Mouse (Mus musculus) neutrophil, adult 5-6 weeks (primary cell): ENCODE data around the gene Guca2a. TPM values are rescaled to one million over a fixed set of nuclear protein-coding genes. Genes with fewer than 3 reads are reported as not detected.
A peak's percentile ranks its signal among the peaks of the same experiment; 100 is the strongest.
"Not testable (repeated sequence)": the region's sequence is repeated elsewhere in the genome, so short reads cannot be mapped to it uniquely, and the experiment has no call there.

Source experiments
- ATAC-seq: fragments of 151-379, 151-347 bp; 2 replicates; pipeline ENCODE4 v1.8.0; 2017; ENCODE audit warnings: mild to moderate bottlenecking, moderate TSS enrichment; ENCODE audit not compliant: insufficient number of reproducible peaks, poor library complexity, low FRiP score, severe bottlenecking; ENCODE audit errors: extremely low read depth
- total RNA-seq: library from RNA; stranded (forward); fragments of 200-1000 nt; gene quantifications from 2 replicates; pipeline ENCODE4 v1.2.3, GENCODE M21; 2017

The Guca2a gene
- total RNA-seq, result not detected in 2 replicates

DNA sequence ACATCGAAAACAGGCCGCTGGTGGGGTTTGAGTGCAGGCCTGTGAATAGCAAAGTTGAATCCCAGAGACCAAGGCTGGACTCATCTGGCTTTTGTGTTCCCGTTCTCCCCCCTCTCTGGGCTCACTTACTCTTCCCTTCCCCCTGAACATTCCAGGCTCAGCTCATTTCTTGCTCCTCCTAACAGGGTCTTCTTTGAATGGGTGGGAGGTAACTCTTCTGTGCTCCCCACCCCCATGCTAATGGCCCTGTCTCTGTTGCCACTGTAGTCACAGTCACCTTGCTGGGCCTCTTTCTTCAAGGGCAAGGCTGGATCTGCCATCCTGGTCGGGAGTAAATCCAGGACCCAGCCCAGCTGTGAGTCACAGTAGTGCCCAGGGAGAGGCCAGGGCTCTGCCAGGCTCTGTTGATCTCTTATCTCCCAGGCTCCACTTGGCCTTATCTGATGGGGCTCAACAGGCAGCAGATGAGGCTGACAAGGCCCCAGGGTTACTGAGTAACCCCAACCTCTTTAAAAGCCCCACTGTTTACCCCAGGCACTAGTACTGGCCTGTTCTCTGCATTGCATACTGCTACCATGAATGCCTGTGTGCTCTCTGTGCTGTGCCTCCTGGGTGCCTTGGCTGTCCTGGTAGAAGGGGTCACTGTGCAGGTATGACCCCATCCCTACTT lies at the start of gene Guca2a:
TSS of gene Guca2a (plus strand) at position 529 of the 670 bp plus-strand sequence.
- no peak for ATAC-seq

DNA sequence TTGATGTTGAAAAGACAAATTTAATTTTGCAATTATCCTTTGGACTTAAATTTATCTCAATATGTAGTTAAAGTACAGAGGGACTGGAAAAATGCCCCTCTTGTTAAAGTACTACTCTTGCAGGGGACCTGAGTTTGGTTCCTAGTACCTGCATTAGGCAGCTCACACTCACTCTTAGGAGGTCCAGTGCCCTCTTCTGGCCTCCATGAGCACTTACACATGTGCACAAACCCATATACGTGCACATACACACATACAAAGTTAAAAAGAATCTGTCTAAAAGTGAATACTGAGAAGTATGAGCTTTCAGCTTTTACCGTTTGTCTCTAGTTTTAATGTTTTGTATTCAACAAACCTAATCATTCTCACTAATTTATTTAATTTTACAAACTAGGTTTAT lies 49.5 kb upstream of the Guca2a start:
- ATAC-seq, result no peak

DNA sequence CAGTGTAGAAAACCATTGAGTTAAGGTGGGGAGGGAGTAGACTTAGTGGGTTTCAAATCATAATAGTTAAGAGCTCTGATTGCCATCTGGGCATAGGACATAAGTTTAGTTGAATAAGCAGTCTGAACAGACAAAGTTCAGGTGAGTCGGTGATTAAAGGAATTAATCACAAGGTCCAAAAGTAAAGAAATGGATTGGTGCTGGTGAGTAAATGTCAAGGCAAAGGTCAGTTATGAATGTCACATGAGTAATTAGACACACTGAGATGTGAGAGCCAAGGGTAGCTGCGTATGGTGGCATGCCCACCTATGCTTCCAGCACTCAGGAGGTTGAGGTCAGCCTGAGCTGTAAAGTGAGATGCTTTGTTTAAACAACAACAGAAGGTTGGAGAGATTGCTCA lies 48.1 kb upstream of the Guca2a start:
- ATAC-seq, result no peak

DNA sequence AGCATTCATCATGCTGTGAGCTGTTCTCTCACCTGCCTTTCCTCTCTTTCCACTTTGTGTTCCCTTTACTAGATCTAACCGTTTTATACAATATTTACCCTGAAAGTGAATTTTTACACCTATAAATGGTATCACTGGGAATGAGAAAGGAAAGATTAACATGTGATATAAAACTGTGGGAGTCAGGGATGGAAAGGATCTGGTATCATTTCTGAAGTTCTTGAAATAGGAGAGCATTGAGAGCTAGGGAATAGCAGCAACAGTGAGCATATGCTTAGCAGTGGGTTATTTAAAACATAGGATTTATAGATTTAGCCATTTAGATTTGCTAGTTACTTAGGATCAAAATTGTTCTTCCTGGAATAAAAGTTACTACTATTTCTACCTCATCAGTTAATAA lies 47.5 kb upstream of the Guca2a start:
- no peak for ATAC-seq

DNA sequence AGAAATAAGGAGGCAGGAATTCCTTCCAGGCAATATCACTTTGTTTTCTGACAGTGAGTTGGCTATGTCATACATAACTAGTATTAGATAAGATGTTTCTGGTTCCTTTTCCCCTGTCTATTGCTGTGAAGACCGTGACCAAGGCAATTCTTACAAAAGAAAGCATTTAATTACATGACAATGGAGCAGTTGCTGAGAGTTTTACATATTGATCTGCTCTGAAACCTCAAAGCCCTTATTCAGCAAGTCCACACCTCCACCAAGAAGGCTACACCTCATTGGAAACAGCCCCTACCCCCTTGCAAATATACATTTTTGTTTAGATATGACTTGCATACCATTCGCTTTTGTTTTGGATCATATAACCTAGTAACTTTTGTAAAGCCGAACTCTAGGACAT lies 45.0 kb upstream of the Guca2a start:
- ATAC-seq, result no peak

DNA sequence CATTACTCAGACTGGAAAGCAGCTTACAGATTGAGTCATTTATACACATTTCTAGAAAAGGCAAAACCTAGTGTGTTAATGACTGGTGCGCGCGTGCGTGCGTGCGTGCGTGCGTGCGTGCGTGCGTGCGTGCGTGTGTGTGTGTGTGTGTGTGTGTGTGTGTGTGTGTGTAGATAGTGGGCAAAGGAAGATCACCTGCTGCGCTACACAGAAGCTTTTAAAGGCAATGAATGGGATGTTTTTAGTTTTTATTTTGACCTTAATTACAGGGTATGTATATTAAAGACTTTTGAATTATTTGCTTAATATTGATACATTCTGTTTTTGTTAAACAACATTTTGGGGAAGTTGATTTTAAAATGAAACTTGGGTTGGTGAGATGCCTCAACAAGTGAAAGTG lies 43.2 kb upstream of the Guca2a start:
- ATAC-seq, result no peak

DNA sequence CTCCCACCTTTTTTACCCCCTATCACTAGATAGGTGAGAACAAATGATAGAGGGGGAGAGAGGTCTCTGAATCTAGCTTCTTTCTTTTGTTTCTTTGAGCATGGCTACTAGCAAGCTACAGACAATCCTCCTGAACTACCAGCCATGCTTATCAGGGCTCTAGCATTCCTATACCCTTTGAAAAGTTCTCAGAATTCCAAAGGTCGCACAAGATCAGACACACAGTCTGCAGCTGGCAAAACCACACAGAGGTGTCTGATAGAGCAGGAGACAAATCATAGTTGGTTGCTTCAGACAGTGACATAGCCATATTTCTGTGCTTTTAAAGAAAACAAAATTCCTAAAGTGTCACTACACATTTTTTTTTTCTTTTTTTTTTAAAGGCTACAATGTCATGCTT lies 37.9 kb upstream of the Guca2a start:
- ATAC-seq, result no peak

DNA sequence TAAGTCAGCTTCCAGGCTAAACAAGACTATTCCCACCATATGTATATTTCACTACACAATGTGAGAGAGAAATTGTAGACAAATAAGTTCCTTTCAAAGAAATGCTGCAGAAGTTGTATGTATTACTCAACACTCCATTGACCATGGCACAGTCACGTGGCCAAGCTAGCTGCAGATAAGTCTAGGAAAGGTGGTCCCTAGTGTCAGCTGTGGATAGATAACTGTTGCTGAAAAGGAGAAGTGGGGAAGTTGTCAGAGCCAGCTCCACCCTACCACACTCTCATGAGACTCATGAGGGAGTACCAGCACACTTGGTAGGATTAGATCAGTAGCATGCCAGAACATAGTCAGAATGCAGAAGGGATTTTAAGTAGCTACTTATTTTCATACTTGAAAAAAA lies 28.0 kb upstream of the Guca2a start:
- peak; percentile 36; the same call in 1 of the 2 replicates for ATAC-seq

DNA sequence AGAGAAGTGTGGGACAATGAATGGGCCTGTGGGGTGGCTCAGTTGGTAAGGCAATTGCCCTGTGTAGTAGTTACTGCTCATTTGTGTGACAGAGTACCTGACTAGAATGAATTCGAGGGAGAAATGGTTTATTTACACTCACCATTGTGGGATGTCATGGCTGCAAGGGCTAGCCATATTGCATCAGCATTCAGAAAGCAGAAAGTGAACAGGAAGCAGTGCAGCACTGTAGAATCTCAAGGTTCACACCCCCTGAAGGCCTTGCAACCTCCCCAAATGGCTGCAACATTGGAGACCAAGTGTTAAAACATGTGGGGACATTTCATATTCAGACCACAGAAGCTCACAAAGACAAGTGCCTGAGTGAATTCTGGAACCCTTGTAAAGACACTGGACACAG lies 23.4 kb upstream of the Guca2a start:
- ATAC-seq, result no peak

DNA sequence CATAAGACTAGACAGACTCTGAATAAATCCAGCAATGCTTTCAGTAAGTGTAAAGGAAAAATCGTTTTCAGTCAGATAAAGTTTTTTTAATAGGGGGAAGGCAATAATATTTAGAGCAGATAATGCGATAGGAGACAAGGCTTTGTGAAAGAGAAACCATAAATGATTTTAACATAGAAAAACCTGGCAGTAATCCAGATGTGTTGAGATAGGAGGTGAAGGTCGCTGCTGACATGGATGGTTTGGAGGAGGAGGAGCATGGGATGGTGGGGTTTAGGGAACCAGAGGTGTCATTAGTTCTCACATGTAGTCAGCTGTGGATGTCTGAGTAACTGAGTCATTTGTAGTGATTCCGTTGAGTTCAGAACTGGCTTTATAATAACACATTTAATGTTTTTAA lies 22.8 kb upstream of the Guca2a start:
- no peak for ATAC-seq

DNA sequence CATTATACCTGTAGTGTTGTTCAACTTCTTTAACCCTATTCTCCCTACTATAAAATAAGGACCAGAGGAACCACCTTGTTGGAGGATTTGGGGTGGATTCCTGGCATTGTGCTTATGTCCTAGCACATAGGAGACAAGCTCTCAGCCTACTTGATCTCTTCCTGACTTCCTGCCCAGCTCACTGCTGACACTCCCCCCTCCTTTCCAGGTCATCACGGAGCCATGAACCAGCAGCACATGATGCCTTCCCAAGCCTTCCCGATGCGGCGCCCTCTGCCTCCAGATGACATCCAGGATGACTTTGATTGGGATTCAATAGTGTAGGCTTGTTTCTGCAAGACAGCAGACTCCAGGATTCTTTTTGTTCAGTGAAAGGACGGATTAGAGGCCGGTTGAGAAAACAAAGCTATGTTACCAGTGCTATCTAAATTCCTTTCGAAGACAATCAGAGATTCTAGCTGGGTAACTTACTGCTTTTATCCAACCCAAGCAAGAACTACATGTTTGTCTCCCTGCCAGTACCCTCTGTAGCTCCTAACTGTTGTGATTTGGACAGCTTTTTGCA lies 11.3 kb upstream of the Guca2a start:
- ATAC-seq, result no peak

DNA sequence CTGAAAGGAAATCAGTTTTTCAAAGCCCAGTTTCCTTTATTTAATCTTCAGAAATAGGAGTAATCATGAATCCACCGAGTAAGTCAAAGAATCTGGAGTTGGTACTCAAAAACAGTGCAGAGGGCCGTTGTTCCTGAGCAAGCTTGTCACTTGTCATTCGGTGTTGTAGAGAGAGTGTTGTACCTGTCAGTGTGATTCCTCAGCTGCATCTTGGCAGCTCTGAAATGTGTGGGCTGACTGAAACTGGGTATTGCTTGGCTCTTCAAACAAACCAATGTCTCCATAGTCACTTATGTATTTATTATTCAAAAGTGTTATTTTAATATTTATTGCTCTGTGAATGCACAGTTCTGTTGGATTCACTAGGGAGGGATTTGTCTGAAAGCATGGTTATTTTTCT lies 10.6 kb upstream of the Guca2a start:
- ATAC-seq, result no peak

DNA sequence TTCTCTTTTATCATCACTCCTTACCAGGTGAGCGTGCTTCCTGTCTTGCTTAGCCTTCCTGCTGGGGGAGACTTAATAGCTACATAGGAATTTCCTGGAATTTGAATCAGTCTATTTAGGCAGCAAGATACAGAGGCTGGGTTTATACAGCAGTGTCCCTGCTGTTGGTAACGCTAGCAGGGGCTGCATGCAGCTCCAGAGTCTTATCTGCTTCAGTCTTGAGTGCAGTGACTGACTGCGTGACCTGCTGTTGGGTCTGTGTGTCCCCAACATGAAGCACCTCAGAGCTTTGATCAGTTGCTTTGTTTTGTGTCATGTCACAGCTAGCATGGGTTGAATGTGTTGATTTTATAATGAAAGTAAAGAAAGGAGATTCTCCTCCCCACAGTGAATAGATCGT lies 10.2 kb upstream of the Guca2a start:
- ATAC-seq, result no peak

DNA sequence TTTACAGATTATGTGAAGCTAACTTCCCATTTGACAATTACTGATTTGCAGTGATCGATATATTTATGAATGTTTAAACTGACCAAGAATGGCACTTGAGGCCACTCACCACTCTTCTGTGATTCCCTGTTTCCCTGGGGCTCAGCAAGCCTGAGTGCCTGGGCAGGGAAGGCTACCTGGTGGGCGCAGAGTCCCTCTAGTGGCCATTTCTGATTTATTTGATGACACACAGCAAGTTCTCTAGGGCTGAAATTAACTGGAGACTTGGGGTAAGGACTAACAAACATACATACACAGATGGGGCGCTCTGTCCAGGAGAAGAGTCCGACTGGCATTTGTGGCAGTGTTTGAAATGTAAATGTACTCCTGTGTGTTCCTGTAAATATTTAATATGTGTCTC lies 9.1 kb upstream of the Guca2a start:
- ATAC-seq, result not testable (repeated sequence)

DNA sequence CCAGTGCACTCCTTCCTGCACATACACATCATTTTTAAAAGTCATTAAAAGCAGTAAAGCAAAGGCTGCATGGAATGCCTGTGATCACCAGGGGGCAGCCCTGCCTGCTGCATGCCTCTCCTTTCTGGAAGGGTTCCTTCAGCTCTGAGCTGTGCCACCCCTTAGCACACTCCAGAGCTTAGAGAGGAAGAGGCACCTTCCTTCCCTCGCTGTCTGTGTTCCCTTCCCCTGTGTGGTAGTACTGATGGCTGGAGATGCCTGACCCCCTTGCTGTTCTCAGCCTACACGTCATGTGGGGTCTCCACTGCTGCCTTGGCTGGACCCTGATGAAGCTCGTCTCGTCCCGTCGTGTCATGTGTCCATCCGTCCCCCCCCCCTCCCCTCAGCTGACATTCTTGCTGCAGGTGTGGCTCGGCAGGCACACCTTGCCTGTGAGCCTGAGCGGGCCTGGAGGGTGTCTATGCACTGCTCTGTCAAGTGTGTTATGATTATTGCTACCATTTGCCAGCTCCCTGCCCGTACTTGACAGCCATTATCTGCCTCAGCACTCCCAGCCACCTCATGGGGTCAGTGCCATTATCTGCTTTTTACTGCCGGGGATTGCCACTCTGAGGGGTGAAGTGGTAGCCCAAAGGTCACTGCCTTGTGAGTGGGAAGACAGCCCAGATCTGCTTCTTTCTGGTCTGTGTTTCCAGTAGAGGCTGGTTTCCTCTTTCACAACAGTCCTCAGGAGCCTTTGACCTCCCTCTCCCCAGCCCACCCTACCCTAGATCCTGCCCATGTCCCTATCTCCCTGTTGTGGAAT lies 6.2 kb upstream of the Guca2a start:
- ATAC-seq, result peak; percentile 20; the same call in 1 of the 2 replicates

DNA sequence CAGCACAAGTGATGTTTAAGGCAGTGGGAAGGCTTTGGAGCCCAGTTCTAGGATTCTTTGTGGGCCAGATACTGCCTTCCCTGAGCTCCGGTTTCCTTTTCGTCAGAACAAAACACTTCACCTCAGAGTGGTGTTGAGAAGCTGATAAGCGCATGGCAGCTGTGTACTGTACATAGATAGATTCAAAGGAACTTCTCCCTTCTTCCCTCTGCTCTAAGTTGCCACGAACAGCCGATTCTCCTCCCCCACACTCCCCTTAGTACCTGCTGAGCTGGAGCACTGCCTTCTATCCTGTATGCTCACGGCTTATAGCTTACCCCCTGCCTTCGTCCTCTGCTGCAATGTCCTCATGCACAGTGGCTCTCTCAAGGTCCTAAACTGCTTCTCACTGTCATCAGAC lies 4.8 kb upstream of the Guca2a start:
- no peak for ATAC-seq

DNA sequence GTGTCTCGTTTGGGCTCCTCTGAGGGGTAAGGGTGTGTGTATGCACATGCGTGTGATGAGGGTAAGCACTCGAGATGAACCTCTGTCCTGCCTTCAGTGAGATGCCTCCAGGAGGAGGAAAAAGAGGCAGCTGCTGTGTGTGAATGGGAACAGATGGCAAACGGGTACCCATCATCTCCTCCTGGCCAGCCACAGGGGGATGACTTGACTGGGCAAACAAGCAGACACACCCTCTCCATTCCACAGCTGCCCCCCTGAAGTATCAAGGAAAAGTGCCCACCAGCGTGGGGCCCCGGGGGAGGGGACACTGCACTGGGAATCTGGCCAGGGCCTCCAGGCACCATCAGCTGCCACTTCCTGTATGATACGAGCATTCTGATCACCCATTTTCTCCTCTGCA lies 4.2 kb upstream of the Guca2a start:
- ATAC-seq, result no peak

DNA sequence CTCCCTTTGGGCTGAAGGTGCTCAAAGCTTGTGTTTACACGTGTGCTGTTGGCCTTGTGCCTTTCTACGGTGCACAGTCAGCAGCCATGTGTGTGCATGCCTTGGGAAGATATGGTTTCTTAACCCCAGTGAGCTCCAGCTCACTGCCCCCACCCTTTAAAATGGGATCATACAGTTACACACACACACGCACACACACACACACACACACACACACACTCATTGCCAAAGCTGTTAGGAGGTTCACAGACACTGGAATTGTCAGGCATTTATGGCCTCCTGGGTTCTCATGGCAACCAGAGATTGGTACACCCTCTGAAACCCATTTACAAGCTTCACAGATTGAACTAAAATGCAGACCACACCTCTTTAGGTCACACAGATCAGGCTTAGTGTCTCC lies 3.6 kb upstream of the Guca2a start:
- ATAC-seq, result no peak

DNA sequence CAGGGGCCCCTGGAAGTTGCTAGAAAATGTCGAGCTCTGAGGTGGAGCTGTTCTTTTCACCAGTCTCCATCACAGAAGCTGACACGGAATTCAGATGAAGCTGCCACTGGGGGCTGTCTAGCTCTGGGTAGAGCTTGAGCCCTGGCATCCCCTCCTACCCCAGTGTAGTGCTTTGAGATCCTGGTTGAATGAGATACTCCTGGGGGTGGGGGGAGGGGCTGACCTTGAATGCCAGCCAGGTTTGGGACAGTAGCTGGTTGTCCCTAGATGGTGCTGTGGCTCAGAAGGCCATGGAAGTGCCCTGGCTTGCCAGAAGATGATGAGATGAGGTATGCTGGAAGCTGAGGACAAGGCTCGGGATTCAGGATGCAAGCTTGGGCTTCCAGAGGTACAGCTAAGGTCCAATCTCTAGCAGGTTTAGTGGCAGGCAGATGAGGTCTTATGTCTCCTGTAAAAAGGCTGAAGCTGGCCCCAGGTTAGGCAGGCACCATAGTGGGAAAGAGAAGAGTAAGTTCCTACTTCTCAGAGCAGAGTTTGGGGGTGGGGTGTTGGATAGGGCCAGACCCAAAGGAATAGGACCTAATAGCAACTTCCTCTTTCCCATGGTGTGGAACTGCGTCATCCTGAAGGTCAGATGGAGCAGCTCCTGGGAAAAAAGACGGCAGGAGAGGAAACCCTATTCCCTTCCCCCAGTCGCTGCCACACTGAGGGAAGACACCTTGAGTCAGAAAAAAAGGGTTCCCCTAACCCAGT lies 2.4 kb upstream of the Guca2a start:
- no peak for ATAC-seq

DNA sequence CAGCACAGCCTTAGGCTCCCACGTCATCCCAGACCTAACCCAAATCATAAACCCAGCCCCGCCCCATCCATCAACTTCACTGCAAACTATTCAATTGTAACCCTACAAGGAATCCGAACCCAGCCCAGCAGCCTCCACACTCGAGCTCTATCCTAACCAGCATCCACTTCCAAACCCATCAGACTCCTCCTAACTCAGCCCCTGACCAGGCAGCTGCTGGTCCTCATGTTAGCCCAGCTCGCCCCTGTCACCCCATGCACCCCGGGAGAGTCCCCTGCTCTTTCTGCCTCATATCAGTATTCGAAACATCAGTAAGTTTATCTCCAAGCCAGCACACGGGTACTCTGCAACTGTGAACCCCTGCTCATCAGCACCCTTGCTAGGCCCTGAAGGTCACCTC lies 1.8 kb upstream of the Guca2a start:
- ATAC-seq, result no peak
